Mouse (Mus musculus) cerebellum, adult 2 months (tissue): ENCODE results near the gene Defb3.

Source experiments
- CTCF ChIP-seq: fragments of 200-500 bp; IDR thresholded peaks from 2 replicates; pipeline ENCODE4 v1.5.1; 2011; ENCODE audit warnings: low read depth, mild to moderate bottlenecking, control low read depth, low read length, moderate library complexity, borderline replicate concordance; ENCODE audit not compliant: insufficient read depth
- POLR2A ChIP-seq: fragments of 200-500 bp; IDR thresholded peaks from 2 replicates; pipeline ENCODE4 v1.6.1; 2011; ENCODE audit warnings: low read length, control low read depth, borderline replicate concordance; ENCODE audit not compliant: insufficient read depth

DNA sequence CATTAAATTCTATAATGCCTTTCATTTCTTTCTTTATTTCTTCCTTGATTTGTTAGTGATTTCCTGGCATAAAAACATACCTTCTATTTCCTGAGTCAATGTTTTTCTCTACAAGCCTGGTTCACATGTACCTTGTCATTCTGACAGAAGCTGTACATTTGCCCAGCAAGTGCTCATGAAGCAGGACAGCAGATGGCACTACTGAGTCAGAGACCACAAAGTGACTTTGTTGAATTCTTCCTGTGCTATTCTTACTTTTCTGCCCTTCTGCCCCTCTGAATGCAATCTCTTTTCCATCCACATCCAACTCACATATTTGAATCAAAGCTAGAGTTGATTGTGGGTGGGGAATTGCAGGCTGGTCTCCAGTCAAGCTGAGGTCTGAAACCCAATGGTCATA is 35.0 kb upstream of the Defb3 start:
- no peak for TF ChIP-seq POLR2A
- TF ChIP-seq CTCF, result no peak
